Mouse (Mus musculus) stomach, embryonic 14.5 days (tissue): Measurements from ENCODE around the gene Rnf166. TPM values are rescaled to one million over a fixed set of nuclear protein-coding genes. Genes with fewer than 3 reads are reported as not detected.

Experiments
- ATAC-seq: fragments of 200-750 bp; cut with Nextera tagmentation; 2 replicates; pipeline ENCODE4 v1.8.0; 2017; ENCODE audit warnings: low read depth, moderate TSS enrichment; ENCODE audit not compliant: insufficient number of reproducible peaks, insufficient read depth, low FRiP score
- H3K27ac ChIP-seq: fragments of 300-500 bp; sonication (generic); 2 replicates; pipeline ENCODE4 v1.5.1; 2014; ENCODE audit warnings: mild to moderate bottlenecking, low read length, moderate library complexity, mixed read lengths
- H3K27me3 ChIP-seq: fragments of 300-500 bp; sonication (generic); 2 replicates; pipeline ENCODE4 v1.6.1; 2014; ENCODE audit warnings: low read length, control low read depth, mixed read lengths; ENCODE audit not compliant: control insufficient read depth, insufficient read depth
- H3K36me3 ChIP-seq: fragments of 300-500 bp; sonication (generic); 2 replicates; pipeline ENCODE4 v1.6.1; 2014; ENCODE audit warnings: mild to moderate bottlenecking, control low read depth, low read length, moderate library complexity, mixed read lengths; ENCODE audit not compliant: control insufficient read depth, insufficient read depth
- H3K4me1 ChIP-seq: fragments of 300-500 bp; sonication (generic); 2 replicates; pipeline ENCODE4 v1.6.1; 2014; ENCODE audit warnings: low read length, control low read depth, mixed read lengths; ENCODE audit not compliant: control insufficient read depth, insufficient read depth
- H3K4me2 ChIP-seq: fragments of 300-500 bp; sonication (generic); replicated peaks from 2 replicates; pipeline ENCODE4 v1.6.1; 2014; ENCODE audit warnings: low read depth, low read length, control low read depth
- H3K4me3 ChIP-seq: fragments of 300-500 bp; sonication (generic); 2 replicates; pipeline ENCODE4 v1.5.1; 2014; ENCODE audit warnings: low read depth, low read length, control low read depth
- H3K9ac ChIP-seq: fragments of 300-500 bp; sonication (generic); replicated peaks from 2 replicates; pipeline ENCODE4 v1.6.1; 2014; ENCODE audit warnings: low read depth, mild to moderate bottlenecking, control low read depth, low read length, moderate library complexity, mixed read lengths
- H3K9me3 ChIP-seq: fragments of 300-500 bp; sonication (generic); 2 replicates; pipeline ENCODE4 v1.6.1; 2016; ENCODE audit warnings: low read depth, low read length, control low read depth; ENCODE audit not compliant: control insufficient read depth
- WGBS: fragments of 180-500 bp; shearing (Covaris S2); extraction: QIAGEN DNeasy Blood & Tissue Kit; methylation state at CpG from one replicate; pipeline ENCODE4 v1.1.7; 2014; 5-methylcytosine and 5-hydroxymethylcytosine counted together
- polyA plus RNA-seq: library from polyadenylated mRNA; unstranded; fragments of >200 nt; fragmentation: Nextera tagmentation; extraction: Ambion mirVana; gene quantifications from 2 replicates; pipeline ENCODE4 v1.2.1, GENCODE M21; 2014

The Rnf166 gene
- polyA plus RNA-seq, 1 experiment from 2014 or later, result 31.5 TPM

DNA sequence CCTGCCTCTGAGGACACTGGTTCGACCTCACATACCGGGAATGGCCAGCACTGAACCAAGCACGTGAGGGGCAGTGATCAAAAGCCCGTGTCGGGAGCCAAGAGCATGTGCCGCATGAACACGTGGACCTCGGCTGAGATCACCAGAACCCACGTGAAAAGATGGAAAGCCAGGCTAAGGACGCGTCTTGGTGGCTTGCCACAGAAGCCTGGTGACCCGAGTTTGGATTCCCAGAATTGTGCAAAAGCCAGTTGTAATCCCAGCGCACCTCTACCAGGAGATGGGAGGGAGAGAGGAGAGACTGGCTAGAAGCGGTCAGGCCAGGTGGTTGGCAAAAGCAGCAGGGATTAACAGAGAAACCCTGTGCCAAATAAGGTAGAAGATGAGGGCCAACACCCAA, 39.8 kb upstream of the Rnf166 start:
- H3K4me1 ChIP-seq, result peaks cover 39% of the 10 kb centered on the region
- no peaks in the 10 kb centered on the region for H3K27me3 ChIP-seq
- no peak overlapping the region for H3K27ac ChIP-seq
- H3K9me3 ChIP-seq, result no peaks in the 10 kb centered on the region
- H3K4me3 ChIP-seq, result no peak overlapping the region
- WGBS, result 87% methylated on average over 14 of the region's 14 CpGs
- H3K9ac ChIP-seq, result no peak overlapping the region
- ATAC-seq, result no peak
- no peak overlapping the region for H3K4me2 ChIP-seq
- H3K36me3 ChIP-seq, result no peaks in the 10 kb centered on the region

- WGBS, result 62% methylated on average over 7 of the region's 7 CpGs
- Histone ChIP-seq H3K4me3 (no peak overlapping the region), H3K36me3 (no peaks in the 10 kb centered on the region), H3K27me3 (no peaks in the 10 kb centered on the region), H3K4me2 (no peak overlapping the region), H3K9ac (no peak overlapping the region), H3K4me1 (peaks cover 30% of the 10 kb centered on the region), H3K27ac (peak overlapping the region; percentile 90; the same call in 1 of the 2 replicates), H3K9me3 (no peaks in the 10 kb centered on the region)
- no peak for ATAC-seq
These were observed 36.5 kb upstream of the Rnf166 start for GRCm38 (mm10) chr8:122512392-122512791.

- Histone ChIP-seq H3K9me3 (no peaks in the 10 kb centered on the region), H3K9ac (no peak overlapping the region), H3K36me3 (0 out of 2 replicates have a peak, but pooled peaks cover 2% of the 10 kb centered on the region), H3K27ac (peak overlapping the region; percentile 90), H3K27me3 (no peaks in the 10 kb centered on the region), H3K4me3 (no peak overlapping the region), H3K4me2 (0 out of 2 replicates have a peak overlapping the region, but pooled peaks have one; percentile 0), H3K4me1 (peaks cover 28% of the 10 kb centered on the region)
- 27% methylated on average over 16 of the region's 16 CpGs for WGBS
- peak; percentile 61; the same call in 1 of the 2 replicates for ATAC-seq
These were observed 35.7 kb upstream of the Rnf166 start for GRCm38 (mm10) chr8:122511552-122511951.

DNA sequence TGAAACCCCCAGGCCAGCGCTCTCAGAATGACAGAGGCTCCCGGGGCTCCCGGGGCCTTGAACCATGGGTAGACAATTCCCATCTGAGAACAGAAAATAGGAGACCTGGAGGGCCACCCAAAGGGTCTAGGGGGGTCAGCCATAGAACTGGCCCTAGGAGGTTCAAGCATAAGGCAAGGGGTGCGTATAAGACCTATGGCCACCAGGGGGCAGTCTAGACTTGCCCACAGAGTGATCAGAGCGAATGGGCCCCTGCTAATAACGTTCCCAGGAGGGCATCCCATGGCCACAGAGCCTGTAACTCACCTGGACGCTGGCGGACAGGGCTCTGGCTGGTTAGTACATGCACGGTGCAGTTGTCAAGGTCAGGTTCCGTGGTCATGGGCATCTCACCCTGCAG, 25.0 kb upstream of the Rnf166 start:
- no peak overlapping the region for H3K4me2 ChIP-seq
- no peaks in the 10 kb centered on the region for H3K9me3 ChIP-seq
- no peak overlapping the region for H3K9ac ChIP-seq
- H3K27ac ChIP-seq, result no peak overlapping the region
- no peaks in the 10 kb centered on the region for H3K4me1 ChIP-seq
- H3K27me3 ChIP-seq, result no peaks in the 10 kb centered on the region
- H3K36me3 ChIP-seq, result peaks cover 36% of the 10 kb centered on the region
- WGBS, result 31% methylated on average over 10 of the region's 10 CpGs
- no peak overlapping the region for H3K4me3 ChIP-seq
- peak; percentile 54; the same call in 1 of the 2 replicates for ATAC-seq

- H3K27me3 ChIP-seq, result no peaks in the 10 kb centered on the region
- no peaks in the 10 kb centered on the region for H3K4me1 ChIP-seq
- 0 out of 2 replicates have a peak overlapping the region, but pooled peaks have one; percentile 2 for H3K27ac ChIP-seq
- H3K36me3 ChIP-seq, result peaks cover 58% of the 10 kb centered on the region
- H3K9ac ChIP-seq, result no peak overlapping the region
- no peaks in the 10 kb centered on the region for H3K9me3 ChIP-seq
- no peak overlapping the region for H3K4me2 ChIP-seq
- WGBS, result 73% methylated on average over 17 of the region's 17 CpGs
- peak; percentile 30; the same call in 1 of the 2 replicates for ATAC-seq
- no peak overlapping the region for H3K4me3 ChIP-seq
These were observed 22.0 kb upstream of the Rnf166 start for GRCm38 (mm10) chr8:122497912-122498311.

GRCm38 (mm10) chr8:122497016-122497734, 21.3 kb upstream of the Rnf166 start:
- ATAC-seq, result no peak

DNA sequence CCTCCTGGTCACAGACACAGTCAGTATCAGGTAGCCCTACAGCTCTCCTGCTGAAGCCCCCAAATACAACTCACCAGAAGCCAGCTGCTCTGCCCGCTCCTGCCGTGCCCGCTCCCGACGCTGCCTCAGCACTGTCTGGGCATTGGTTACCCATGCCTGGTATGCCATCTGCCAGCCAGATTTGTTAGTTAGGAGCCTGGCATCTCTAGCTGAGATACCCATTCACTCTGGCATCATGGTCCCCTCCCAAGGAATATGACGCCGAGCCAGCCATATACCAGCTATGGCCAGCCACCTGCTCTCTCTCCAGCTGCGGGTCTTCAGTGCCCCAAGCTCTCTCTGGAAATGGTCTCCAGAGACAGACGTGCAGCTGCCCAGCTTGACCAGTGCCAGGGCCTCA, 12.5 kb upstream of the Rnf166 start:
- Histone ChIP-seq H3K27ac (no peak overlapping the region), H3K4me2 (no peak overlapping the region), H3K9ac (no peak overlapping the region), H3K9me3 (no peaks in the 10 kb centered on the region), H3K27me3 (no peaks in the 10 kb centered on the region), H3K36me3 (peaks cover 67% of the 10 kb centered on the region), H3K4me1 (no peaks in the 10 kb centered on the region), H3K4me3 (no peak overlapping the region)
- no peak for ATAC-seq
- WGBS, result 94% methylated on average over 9 of the region's 9 CpGs

More at GRCm38 (mm10) chr8:122497016-122497734, 21.3 kb upstream of the Rnf166 start:
- no peaks in the 10 kb centered on the region for H3K9me3 ChIP-seq
- H3K9ac ChIP-seq, result no peak overlapping the region
- 0 out of 2 replicates have a peak overlapping the region, but pooled peaks have one; percentile 2 for H3K27ac ChIP-seq
- H3K4me2 ChIP-seq, result no peak overlapping the region
- H3K27me3 ChIP-seq, result no peaks in the 10 kb centered on the region
- H3K4me3 ChIP-seq, result no peak overlapping the region
- WGBS, result 87% methylated on average over 12 of the region's 12 CpGs
- peaks cover 66% of the 10 kb centered on the region for H3K36me3 ChIP-seq
- H3K4me1 ChIP-seq, result no peaks in the 10 kb centered on the region

DNA sequence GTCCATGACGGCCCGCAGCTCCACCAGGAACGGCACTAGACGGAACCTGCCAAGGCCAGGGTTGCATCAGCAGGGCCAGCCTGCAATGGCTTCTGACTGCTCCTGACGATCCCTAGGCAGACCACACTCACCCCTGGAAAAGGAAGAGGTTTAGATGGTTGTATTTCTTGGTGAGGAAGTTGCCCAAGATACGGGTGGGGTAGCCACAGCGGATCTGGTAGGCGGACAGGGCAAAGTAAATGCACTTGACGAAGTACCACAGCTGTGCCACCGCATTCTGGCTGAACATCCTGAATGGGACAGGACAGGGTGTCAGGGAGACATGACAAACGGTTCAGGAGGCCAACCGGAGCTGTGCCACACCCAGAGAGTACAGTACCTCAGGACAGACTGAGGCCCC, 9.0 kb upstream of the Rnf166 start:
- H3K9me3 ChIP-seq, result no peaks in the 10 kb centered on the region
- no peak overlapping the region for H3K4me3 ChIP-seq
- H3K27ac ChIP-seq, result no peak overlapping the region
- ATAC-seq, result no peak
- H3K36me3 ChIP-seq, result peaks cover 72% of the 10 kb centered on the region
- WGBS, result 89% methylated on average over 12 of the region's 12 CpGs
- H3K9ac ChIP-seq, result no peak overlapping the region
- no peak overlapping the region for H3K4me2 ChIP-seq
- no peaks in the 10 kb centered on the region for H3K27me3 ChIP-seq
- H3K4me1 ChIP-seq, result no peaks in the 10 kb centered on the region
